14 mouse cellular contexts compared by ENCODE assay signal in genomic region chr7:117415009-117415363, GRCm38 (mm10). TPM values are rescaled to one million over a fixed set of nuclear protein-coding genes. Genes with fewer than 3 reads are reported as not detected.
A peak's percentile ranks its signal among the peaks of the same experiment; 100 is the strongest.
DNase-seq lines count a peak whose midpoint lies in the region; ATAC-seq and TF ChIP-seq lines count a peak whose summit lies in the region.
"Had no signal": no experiment of that assay in that cellular context is flagged by ENCODE, and none has a peak within 500 bp of the region (broad histone marks: within the 10 kb centered on the region; RNA-seq: fewer than 3 reads in every experiment).

No protein-coding gene starts in this region.

- dilution Hi-C loops in CH12.LX (cut with MboI; ENCODE audit: extremely low pct_ligation_motif_present, extremely low pct_unique_long_range_greater_than_20kb, low sequenced_read_pairs) = no loop called here

- H3K36me3 ChIP-seq in heart, embryonic 15.5 days = no peaks in the 10 kb centered on the region
- H3K36me3 ChIP-seq in heart, embryonic 11.5 days (ENCODE audit: control insufficient read depth, insufficient read depth, low read length) = no peaks in the 10 kb centered on the region
- no peaks in the 10 kb centered on the region for H3K36me3 ChIP-seq in CH12.LX (replicated peaks in 1 of 2; ENCODE audit: control insufficient read depth in 1 of 2, insufficient read depth in 1 of 2, low read length in 1 of 2)
- no peaks in the 10 kb centered on the region for H3K36me3 ChIP-seq in limb, embryonic 15.5 days
- H3K36me3 ChIP-seq: hindbrain, embryonic 15.5 days had no signal

- TF ChIP-seq POLR2A in CH12.LX (IDR thresholded peaks at IDR 0.05; ENCODE audit: low read depth, low read length) = no peak

- TF ChIP-seq CTCF in CH12.LX (conservative IDR thresholded peaks at IDR 0.05 in 1 of 2, IDR thresholded peaks at IDR 0.05 in 1 of 2; ENCODE audit: low read depth in 2 of 2, low read length in 2 of 2) = no peak

- in situ Hi-C loops in CH12.LX (cut with MboI; ENCODE audit: low pct_ligation_motif_present, low pct_unique_long_range_greater_than_20kb, low sequenced_read_pairs) = loop anchor here (25.0 kb wide), 1 partner anchor 697 kb away; the partner anchor contains the start of gene Rps15a

- peaks cover 28% of the 10 kb centered on the region for H3K4me1 ChIP-seq in heart, embryonic 15.5 days (replicated peaks)
- H3K4me1 ChIP-seq in heart, embryonic 11.5 days (ENCODE audit: control insufficient read depth, insufficient read depth, low read length) = peaks cover 15% of the 10 kb centered on the region
- H3K4me1 ChIP-seq in CH12.LX (ENCODE audit: control insufficient read depth in 1 of 2, insufficient read depth in 2 of 2) = peaks cover 15 to 35% of the 10 kb centered on the region in 2 experiments
- H3K4me1 ChIP-seq in limb, embryonic 15.5 days = peaks cover 35% of the 10 kb centered on the region

- no peak overlapping the region for H3K4me3 ChIP-seq in heart, embryonic 15.5 days
- no peak overlapping the region for H3K4me3 ChIP-seq in heart, embryonic 11.5 days (ENCODE audit: low read depth, low read length)
- H3K4me3 ChIP-seq in CH12.LX (replicated peaks in 1 of 3; ENCODE audit: low read depth in 2 of 3, low read length in 2 of 3, poor library complexity in 1 of 3) = peak overlapping the region in 1 of 3 experiments; percentile 25
- H3K4me3 ChIP-seq in limb, embryonic 15.5 days = no peak overlapping the region
- H3K4me3 ChIP-seq: hindbrain, embryonic 15.5 days had no signal

- H3K27ac ChIP-seq in heart, embryonic 15.5 days = no peak overlapping the region
- H3K27ac ChIP-seq in heart, embryonic 11.5 days (ENCODE audit: low read depth, low read length) = no peak overlapping the region
- no peak overlapping the region for H3K27ac ChIP-seq in CH12.LX (ENCODE audit: insufficient read depth, low read depth)
- 0 out of 2 replicates have a peak overlapping the region, but pooled peaks have one; percentile 55 for H3K27ac ChIP-seq in limb, embryonic 15.5 days
- H3K27ac ChIP-seq: hindbrain, embryonic 15.5 days; liver, embryonic 14.5 days had no signal

- no peak overlapping the region for H3K9ac ChIP-seq in heart, embryonic 15.5 days
- H3K9ac ChIP-seq in heart, embryonic 11.5 days (ENCODE audit: low read depth, low read length) = no peak overlapping the region
- no peak overlapping the region for H3K9ac ChIP-seq in CH12.LX (ENCODE audit: insufficient read depth, low read depth)
- H3K9ac ChIP-seq in limb, embryonic 15.5 days = no peak overlapping the region
- H3K9ac ChIP-seq: hindbrain, embryonic 15.5 days; liver, embryonic 14.5 days had no signal

- DNase-seq in CH12.LX (ENCODE audit: extremely low read depth) = no peak
- peak; percentile 76 for DNase-seq in adrenal gland, postnatal 10 days
- no peak for DNase-seq in right cerebral cortex, postnatal 25 days
- no peak for DNase-seq in right cerebral cortex, postnatal 4 days
- DNase-seq: cerebellum, adult 9-10 months; heart, postnatal 10 days; kidney, adult 11 months; kidney, postnatal 14 days had no signal

- H3K79me2 ChIP-seq in CH12.LX (replicated peaks; ENCODE audit: control insufficient read depth, extremely low read depth, insufficient read depth, poor library complexity, severe bottlenecking) = no peaks in the 10 kb centered on the region

- TF ChIP-seq EP300 in CH12.LX (IDR thresholded peaks at IDR 0.05; ENCODE audit: low read length) = no peak

- no peaks in the 10 kb centered on the region for H3K9me3 ChIP-seq in heart, embryonic 15.5 days (replicated peaks)
- H3K9me3 ChIP-seq in heart, embryonic 11.5 days (replicated peaks; ENCODE audit: control insufficient read depth, low read length) = no peaks in the 10 kb centered on the region
- no peaks in the 10 kb centered on the region for H3K9me3 ChIP-seq in CH12.LX (replicated peaks; ENCODE audit: low read length)
- no peaks in the 10 kb centered on the region for H3K9me3 ChIP-seq in limb, embryonic 15.5 days
- H3K9me3 ChIP-seq: hindbrain, embryonic 15.5 days had no signal

- 72% methylated on average over 8 of the region's 8 CpGs for WGBS in heart, embryonic 15.5 days
- 72% methylated on average over 8 of the region's 8 CpGs for WGBS in heart, embryonic 11.5 days (ENCODE audit: insufficient replicate concordance)
- 82% methylated on average over 8 of the region's 8 CpGs for WGBS in limb, embryonic 15.5 days

- no peak for TF ChIP-seq RAD21 in CH12.LX (IDR thresholded peaks at IDR 0.05; ENCODE audit: low read depth, low read length)

- H3K27me3 ChIP-seq in heart, embryonic 15.5 days = no peaks in the 10 kb centered on the region
- H3K27me3 ChIP-seq in heart, embryonic 11.5 days (ENCODE audit: control insufficient read depth, insufficient read depth, low read length) = no peaks in the 10 kb centered on the region
- H3K27me3 ChIP-seq in CH12.LX (replicated peaks) = no peaks in the 10 kb centered on the region
- H3K27me3 ChIP-seq in limb, embryonic 15.5 days = no peaks in the 10 kb centered on the region
- H3K27me3 ChIP-seq: hindbrain, embryonic 15.5 days had no signal

- no peak overlapping the region for H3K4me2 ChIP-seq in heart, embryonic 15.5 days
- H3K4me2 ChIP-seq in heart, embryonic 11.5 days = no peak overlapping the region; the same call in 1 of the 2 replicates
- peak overlapping the region; percentile 57; the same call in 1 of the 2 replicates for H3K4me2 ChIP-seq in CH12.LX (ENCODE audit: insufficient read depth, low read depth, poor library complexity, severe bottlenecking)
- no peak overlapping the region for H3K4me2 ChIP-seq in limb, embryonic 15.5 days
- H3K4me2 ChIP-seq: hindbrain, embryonic 15.5 days had no signal

- 0 out of 2 replicates have a peak, but pooled peaks have one; percentile 17 for ATAC-seq in heart, embryonic 15.5 days (replicated peaks; ENCODE audit: insufficient number of reproducible peaks, insufficient read depth, low FRiP score, low read depth)
- ATAC-seq in heart, embryonic 11.5 days (replicated peaks; ENCODE audit: insufficient number of reproducible peaks, low FRiP score, low TSS enrichment) = no peak
- no peak for ATAC-seq in limb, embryonic 15.5 days (ENCODE audit: insufficient number of reproducible peaks, low FRiP score, low TSS enrichment, low read depth)
- ATAC-seq: lung, postnatal 0 days had no signal

TF ChIP-seq in CH12.LX, 34 proteins besides CTCF, POLR2A, EP300 and RAD21:
- TF ChIP-seq ETS1 (conservative IDR thresholded peaks at IDR 0.05; ENCODE audit: low read depth, low read length) = no peak
- 0 out of 2 replicates have a peak, but pooled peaks have one; percentile 33 for TF ChIP-seq ZKSCAN1 (IDR thresholded peaks at IDR 0.05; ENCODE audit: borderline replicate concordance, low read depth, low read length)

RNA-seq across cellular contexts. Expression of gene Xylt1, which starts 34.2 kb away (rescaled TPM):
- polyA plus RNA-seq in heart, embryonic 15.5 days (2015; fragmentation: Nextera tagmentation; extraction: Ambion mirVana) = 0.91 and 1.3 TPM in 2 replicates
- 1.5 and 1.8 TPM in 2 replicates for polyA plus RNA-seq in heart, embryonic 11.5 days (2014; fragmentation: Nextera tagmentation; extraction: Ambion mirVana)
- total RNA-seq in CH12.LX (2012; rRNA removed) = 0.38 and 0.88 TPM in 2 replicates
- total RNA-seq in CH12.LX (2014; rRNA removed) = 0.35 and 0.38 TPM in 2 replicates
- polyA plus RNA-seq in CH12.LX (2012; ENCODE audit: insufficient read length, low read depth) = 0.72 and 0.84 TPM in 2 replicates
- 1 to 10 TPM; 4.8 to 6.5 TPM for total RNA-seq in adrenal gland, postnatal 10 days (2021)
- polyA plus RNA-seq in limb, embryonic 15.5 days (2015; fragmentation: Nextera tagmentation; extraction: Ambion mirVana) = 2.5 and 2.9 TPM in 2 replicates
